Mouse (Mus musculus): ENCODE measurements around the gene Rreb1.

GRCm38 (mm10) chr13:37728551-37728950 is 49.6 kb upstream of the Rreb1 start:
- no peak for TF ChIP-seq GATA1 (IDR thresholded peaks at IDR 0.05; ENCODE audit: borderline replicate concordance, low read length)
- TF ChIP-seq FLI1 (IDR thresholded peaks at IDR 0.05; ENCODE audit: low read length) = no peak

All from megakaryocyte, embryonic 14.5 days (primary cell).